Mouse (Mus musculus) CH12.LX (cell line): Measurements from ENCODE around the gene Sart3. TPM values are rescaled to one million over a fixed set of nuclear protein-coding genes. Genes with fewer than 3 reads are reported as not detected.

Experiments used
- DNase-seq: peaks from one replicate; pipeline ENCODE4 v3.0.0-alpha.2; 2013; ENCODE audit errors: extremely low read depth
- H3K27ac ChIP-seq: 2 replicates; pipeline ENCODE4 v1.5.1; 2012; ENCODE audit warnings: low read depth, mild to moderate bottlenecking, control low read depth, moderate library complexity; ENCODE audit not compliant: insufficient read depth
- H3K27me3 ChIP-seq: replicated peaks from 2 replicates; pipeline ENCODE3; 2012; ENCODE audit warnings: inconsistent platforms
- H3K36me3 ChIP-seq, 2 experiments: replicated peaks in 1 of 2; 2 replicates each; pipeline versions ENCODE3 to v1.6.1; 2012; ENCODE audit warnings: inconsistent platforms in 1 of 2, low read length in 1 of 2, mild to moderate bottlenecking in 1 of 2, mixed read lengths in 1 of 2, moderate library complexity in 1 of 2; ENCODE audit not compliant: control insufficient read depth in 1 of 2, insufficient read depth in 1 of 2
- H3K4me1 ChIP-seq, 2 experiments: 2 replicates each; pipeline ENCODE4 v1.6.1; 2012; ENCODE audit warnings: inconsistent platforms in 1 of 2, moderate library complexity in 1 of 2; ENCODE audit not compliant: insufficient read depth in 2 of 2, control insufficient read depth in 1 of 2
- H3K4me2 ChIP-seq: 2 replicates; pipeline ENCODE4 v1.6.1; 2012; ENCODE audit warnings: low read depth, mild to moderate bottlenecking, control low read depth; ENCODE audit not compliant: poor library complexity, insufficient read depth, severe bottlenecking
- H3K4me3 ChIP-seq, 3 experiments: fragments of 150-350 bp in 1 of 3; sonication (generic) in 1 of 3; replicated peaks in 1 of 3; 2 replicates each; pipeline versions ENCODE3 to v1.5.1; 2011 to 2012; ENCODE audit warnings: low read depth in 2 of 3, low read length in 2 of 3, mild to moderate bottlenecking in 2 of 3, moderate library complexity in 2 of 3, control low read depth in 1 of 3, improper control_type of control experiment in 1 of 3, inconsistent platforms in 1 of 3, mixed read lengths in 1 of 3; ENCODE audit not compliant: poor library complexity in 1 of 3
- H3K79me2 ChIP-seq: replicated peaks from 2 replicates; pipeline ENCODE4 v1.6.1; 2012; ENCODE audit warnings: mild to moderate bottlenecking, moderate library complexity; ENCODE audit not compliant: control insufficient read depth, poor library complexity, insufficient read depth, severe bottlenecking; ENCODE audit errors: extremely low read depth
- H3K9ac ChIP-seq: 2 replicates; pipeline ENCODE4 v1.6.1; 2012; ENCODE audit warnings: low read depth, mild to moderate bottlenecking, control low read depth, moderate library complexity; ENCODE audit not compliant: insufficient read depth
- H3K9me3 ChIP-seq: replicated peaks from 2 replicates; pipeline ENCODE3; 2012; ENCODE audit warnings: low read length, inconsistent platforms, mixed read lengths
- CHD1 ChIP-seq: IDR thresholded peaks from 2 replicates; pipeline ENCODE4 v1.6.1; 2012; ENCODE audit warnings: low read depth, low read length, improper control_type of control experiment, inconsistent platforms
- CTCF ChIP-seq, 2 experiments: IDR thresholded peaks in 1 of 2; conservative IDR thresholded peaks in 1 of 2; 2 replicates each; pipeline ENCODE4 v1.5.1; 2011 to 2012; ENCODE audit warnings: low read depth in 2 of 2, low read length in 2 of 2, improper control_type of control experiment in 1 of 2, inconsistent platforms in 1 of 2, mild to moderate bottlenecking in 1 of 2, moderate library complexity in 1 of 2
- E2F4 ChIP-seq: IDR thresholded peaks from 2 replicates; pipeline ENCODE4 v1.6.1; 2011; ENCODE audit warnings: low read depth, low read length, improper control_type of control experiment; ENCODE audit not compliant: insufficient replicate concordance
- EP300 ChIP-seq: IDR thresholded peaks from 2 replicates; pipeline ENCODE4 v1.6.1; 2011; ENCODE audit warnings: low read length, improper control_type of control experiment
- ETS1 ChIP-seq: conservative IDR thresholded peaks from 2 replicates; pipeline ENCODE4 v1.6.1; 2012; ENCODE audit warnings: low read depth, mild to moderate bottlenecking, inconsistent platforms, low read length, improper control_type of control experiment, moderate library complexity
- GABPA ChIP-seq: IDR thresholded peaks from 2 replicates; pipeline ENCODE4 v1.6.1; 2012; ENCODE audit warnings: low read depth, low read length, improper control_type of control experiment, inconsistent platforms; ENCODE audit not compliant: insufficient replicate concordance
- JUND ChIP-seq: conservative IDR thresholded peaks from 2 replicates; pipeline ENCODE4 v1.6.1; 2011; ENCODE audit warnings: low read depth, low read length, improper control_type of control experiment
- KAT2A ChIP-seq: IDR thresholded peaks from 2 replicates; pipeline ENCODE4 v1.6.1; 2012; ENCODE audit warnings: low read length, improper control_type of control experiment, inconsistent platforms; ENCODE audit not compliant: insufficient replicate concordance
- MAZ ChIP-seq: IDR thresholded peaks from 2 replicates; pipeline ENCODE4 v1.6.1; 2012; ENCODE audit warnings: low read depth, mild to moderate bottlenecking, inconsistent platforms, low read length, improper control_type of control experiment, moderate library complexity
- MXI1 ChIP-seq: IDR thresholded peaks from 2 replicates; pipeline ENCODE4 v1.6.1; 2011; ENCODE audit warnings: mild to moderate bottlenecking, low read depth, low read length, improper control_type of control experiment
- MYC ChIP-seq: IDR thresholded peaks from 2 replicates; pipeline ENCODE4 v1.6.1; 2011; ENCODE audit warnings: low read depth, mild to moderate bottlenecking, improper control_type of control experiment, low read length
- NRF1 ChIP-seq: IDR thresholded peaks from 2 replicates; pipeline ENCODE4 v1.6.1; 2014; ENCODE audit warnings: low read depth, mild to moderate bottlenecking, inconsistent platforms, low read length, improper control_type of control experiment, moderate library complexity
- PAX5 ChIP-seq: IDR thresholded peaks from 2 replicates; pipeline ENCODE4 v1.6.1; 2012; ENCODE audit warnings: low read length, inconsistent platforms, mixed read lengths
- POLR2A ChIP-seq: IDR thresholded peaks from 2 replicates; pipeline ENCODE4 v1.6.1; 2011; ENCODE audit warnings: low read depth, mild to moderate bottlenecking, improper control_type of control experiment, low read length
- POLR2AphosphoS2 ChIP-seq: IDR thresholded peaks from 2 replicates; pipeline ENCODE4 v1.6.1; 2011; ENCODE audit warnings: low read depth, low read length, improper control_type of control experiment
- RCOR1 ChIP-seq: conservative IDR thresholded peaks from 2 replicates; pipeline ENCODE4 v1.6.1; 2012; ENCODE audit warnings: low read depth, mild to moderate bottlenecking, inconsistent platforms, low read length, improper control_type of control experiment
- TBP ChIP-seq: conservative IDR thresholded peaks from 2 replicates; pipeline ENCODE4 v1.6.1; 2011; ENCODE audit warnings: low read depth, low read length, improper control_type of control experiment
- TCF12 ChIP-seq: IDR thresholded peaks from 2 replicates; pipeline ENCODE4 v1.6.1; 2014; ENCODE audit warnings: low read depth, mild to moderate bottlenecking, inconsistent platforms, low read length, improper control_type of control experiment
- USF1 ChIP-seq: IDR thresholded peaks from 2 replicates; pipeline ENCODE4 v1.6.1; 2014; ENCODE audit warnings: low read depth, mild to moderate bottlenecking, inconsistent platforms, low read length, improper control_type of control experiment
- USF2 ChIP-seq: conservative IDR thresholded peaks from 2 replicates; pipeline ENCODE4 v1.6.1; 2011; ENCODE audit warnings: low read depth, low read length, improper control_type of control experiment
- ZC3H11A ChIP-seq: IDR thresholded peaks from 2 replicates; pipeline ENCODE4 v1.6.1; 2012; ENCODE audit warnings: low read depth, mild to moderate bottlenecking, inconsistent platforms, low read length, improper control_type of control experiment
- ZKSCAN1 ChIP-seq: IDR thresholded peaks from 2 replicates; pipeline ENCODE4 v1.6.1; 2012; ENCODE audit warnings: low read depth, inconsistent platforms, low read length, improper control_type of control experiment, borderline replicate concordance
- ZMIZ1 ChIP-seq: IDR thresholded peaks from 2 replicates; pipeline ENCODE4 v1.6.1; 2012; ENCODE audit warnings: low read depth, mild to moderate bottlenecking, inconsistent platforms, low read length, improper control_type of control experiment
- dilution Hi-C: fragments of 300-500 bp; cut with MboI; formaldehyde crosslinking; loops from 2 replicates; pipeline ENCODE4 v1.14.3; 2020; ENCODE audit warnings: low sequenced_read_pairs; ENCODE audit not compliant: extremely low pct_unique_long_range_greater_than_20kb, extremely low pct_ligation_motif_present
- in situ Hi-C: fragments of 300-500 bp; cut with MboI; formaldehyde crosslinking; loops from 3 replicates; pipeline ENCODE4 v1.14.3; 2019; ENCODE audit warnings: low sequenced_read_pairs, low pct_ligation_motif_present, low pct_unique_long_range_greater_than_20kb, mixed read lengths
- polyA plus RNA-seq: library from polyadenylated mRNA; unstranded; fragments of >175 nt; gene quantifications from 2 replicates; pipeline ENCODE4 v1.2.1, GENCODE M21; 2012; ENCODE audit warnings: low read depth; ENCODE audit not compliant: insufficient read length
- total RNA-seq, 2 experiments: library from RNA; depleted of rRNA; stranded (reverse); fragments of 300-350 nt in 1 of 2; fragments of >200 nt in 1 of 2; gene quantifications; 2 replicates each; pipeline ENCODE4 v1.2.3; 2012 to 2014

Sart3 gene
- total and polyA plus RNA-seq, 3 experiments = 28.8 to 104 (median 67.0) TPM

DNA sequence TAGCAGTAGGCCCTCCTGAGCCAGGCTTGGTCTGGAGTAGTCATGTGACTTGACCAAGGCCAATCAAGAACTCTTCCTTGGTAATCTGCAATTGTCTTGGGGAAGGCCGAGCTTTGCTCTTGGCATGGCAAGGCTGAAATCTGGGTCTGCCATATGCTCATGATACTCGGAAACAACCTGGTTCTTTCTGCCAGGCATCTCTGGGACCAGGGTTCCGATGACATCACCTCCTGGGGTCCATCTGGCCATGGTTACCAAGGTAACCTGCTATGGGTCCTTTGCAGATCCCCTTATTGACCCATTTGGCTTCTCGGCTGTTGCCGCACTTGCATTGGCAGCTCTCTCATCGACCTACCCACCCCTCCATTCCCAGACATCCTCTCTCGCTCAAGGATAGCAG is 44.3 kb downstream of the Sart3 start:
- H3K4me3 ChIP-seq = no peak overlapping the region
- H3K27me3 ChIP-seq = peaks cover 69% of the 10 kb centered on the region
- peaks cover 3 to 7% of the 10 kb centered on the region in 2 experiments; a peak in 3 of 4 replicates for H3K4me1 ChIP-seq
- H3K4me2 ChIP-seq = no peak overlapping the region
- no peak for TF ChIP-seq RCOR1
- TF ChIP-seq POLR2A = no peak
- no peak for TF ChIP-seq TCF12
- TF ChIP-seq JUND = no peak
- no peak for TF ChIP-seq ZMIZ1
- no peak for TF ChIP-seq EP300
- TF ChIP-seq MYC = no peak
- TF ChIP-seq ETS1 = no peak
- no peak for TF ChIP-seq MXI1
- TF ChIP-seq ZKSCAN1 = no peak
- H3K79me2 ChIP-seq = no peaks in the 10 kb centered on the region
- H3K9me3 ChIP-seq = peaks cover 5% of the 10 kb centered on the region
- dilution Hi-C loops = no loop called here
- no peak for DNase-seq
- H3K9ac ChIP-seq = no peak overlapping the region
- in situ Hi-C loops = loop anchor here (5.0 kb wide), 1 partner anchor 256 kb away; no protein-coding TSS in a partner anchor
- no peaks in the 10 kb centered on the region for H3K36me3 ChIP-seq
- no peak overlapping the region for H3K27ac ChIP-seq

GRCm38 (mm10) chr5:113727238-113727637 is 45.1 kb downstream of the Sart3 start:
- TF ChIP-seq CTCF (conservative IDR thresholded peaks at IDR 0.05 in 1 of 2, IDR thresholded peaks at IDR 0.05 in 1 of 2; ENCODE audit: low read depth in 2 of 2, low read length in 2 of 2) (no peak), TCF12 (no peak), USF1 (no peak), EP300 (no peak), CHD1 (no peak), TBP (no peak), JUND (no peak), MAZ (no peak), POLR2AphosphoS2 (no peak), KAT2A (no peak), USF2 (no peak), NRF1 (no peak), E2F4 (no peak), GABPA (no peak), MXI1 (no peak), ZC3H11A (no peak), PAX5 (no peak)
- H3K4me3 ChIP-seq = no peak overlapping the region
- H3K4me1 ChIP-seq = peaks cover 3 to 7% of the 10 kb centered on the region in 2 experiments; a peak in 3 of 4 replicates
- no peak overlapping the region for H3K27ac ChIP-seq
- dilution Hi-C loops = no loop called here
- no peaks in the 10 kb centered on the region for H3K79me2 ChIP-seq
- no peak overlapping the region for H3K4me2 ChIP-seq
- peaks cover 63% of the 10 kb centered on the region for H3K27me3 ChIP-seq
- no peaks in the 10 kb centered on the region for H3K36me3 ChIP-seq
- DNase-seq = no peak
- no peak overlapping the region for H3K9ac ChIP-seq
- in situ Hi-C loops = loop anchor here (5.0 kb wide), 1 partner anchor 255 kb away; no protein-coding TSS in a partner anchor
- peaks cover 9% of the 10 kb centered on the region for H3K9me3 ChIP-seq
